9 mouse cellular contexts compared by ENCODE assay signal in the genomic region with DNA sequence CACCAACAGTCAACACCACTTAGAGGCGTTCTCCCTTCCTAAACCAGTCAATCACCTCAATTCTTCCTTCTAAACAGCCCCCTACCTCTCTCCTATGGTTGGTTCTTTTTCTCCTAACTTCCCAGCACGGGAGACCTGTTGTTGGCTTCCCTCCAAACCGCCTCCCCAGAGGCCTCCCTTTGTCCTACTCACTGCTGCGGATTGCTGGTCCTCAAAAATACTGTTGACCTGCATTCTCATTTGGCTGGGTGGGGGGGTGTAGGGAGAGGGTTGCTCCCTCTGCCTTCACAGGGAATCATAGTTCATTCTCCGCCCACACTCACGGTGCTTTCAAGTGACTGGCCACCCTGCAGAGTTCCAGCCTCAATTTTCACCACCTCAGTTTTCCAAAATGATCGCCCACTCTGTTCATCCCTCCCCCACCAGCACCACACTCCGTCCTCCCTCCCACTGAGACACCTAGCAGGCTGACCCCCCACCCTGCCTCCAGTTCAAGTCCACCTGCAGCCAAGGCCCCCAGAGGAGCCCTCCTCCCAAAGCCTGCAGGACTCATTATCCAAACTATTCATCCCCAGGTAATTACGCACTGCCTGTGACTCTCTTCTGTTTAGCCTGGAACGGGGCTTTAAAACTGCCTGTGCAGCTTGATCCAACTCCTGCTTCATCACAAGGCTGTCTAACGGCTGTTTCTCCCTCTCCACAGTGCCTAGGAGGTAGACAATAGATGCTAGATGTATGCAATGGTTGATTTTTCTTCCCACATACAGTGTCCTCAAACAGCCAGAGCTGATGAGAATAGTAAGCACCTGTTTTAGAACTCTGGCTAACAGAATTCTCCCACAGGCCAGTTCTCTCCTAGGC. TPM values are rescaled to one million over a fixed set of nuclear protein-coding genes. Genes with fewer than 3 reads are reported as not detected.
DNase-seq lines count a peak whose midpoint lies in the region; ATAC-seq and TF ChIP-seq lines count a peak whose summit lies in the region.
"Had no signal": no experiment of that assay in that cellular context is flagged by ENCODE, and none has a peak within 500 bp of the region (broad histone marks: within the 10 kb centered on the region; RNA-seq: fewer than 3 reads in every experiment).

No protein-coding gene starts in this region.

- no peaks in the 10 kb centered on the region for H3K27me3 ChIP-seq in heart, postnatal 0 days (ENCODE audit: control insufficient read depth, insufficient read depth, low read length)
- H3K27me3 ChIP-seq in midbrain, embryonic 13.5 days: peaks cover 27% of the 10 kb centered on the region

- H3K9me3 ChIP-seq in heart, postnatal 0 days (replicated peaks; ENCODE audit: control insufficient read depth, low read length): no peaks in the 10 kb centered on the region
- H3K9me3 ChIP-seq in midbrain, embryonic 13.5 days: no peaks in the 10 kb centered on the region
- H3K9me3 ChIP-seq: megakaryocyte, embryonic 14.5 days had no signal

- peaks cover 51% of the 10 kb centered on the region for H3K4me1 ChIP-seq in heart, postnatal 0 days (ENCODE audit: control insufficient read depth, insufficient read depth)
- peaks cover 48% of the 10 kb centered on the region for H3K4me1 ChIP-seq in midbrain, embryonic 13.5 days (replicated peaks)

- peak overlapping the region; percentile 97 for H3K27ac ChIP-seq in heart, postnatal 0 days (ENCODE audit: low read depth)
- peak overlapping the region; percentile 30; the same call in 1 of the 2 replicates for H3K27ac ChIP-seq in midbrain, embryonic 13.5 days

- peak overlapping the region; percentile 70 for H3K9ac ChIP-seq in heart, postnatal 0 days (replicated peaks; ENCODE audit: low read depth, low read length)
- peak overlapping the region; percentile 75 for H3K9ac ChIP-seq in midbrain, embryonic 13.5 days (replicated peaks)

- no peak for TF ChIP-seq EP300 in heart, postnatal 0 days (IDR thresholded peaks at IDR 0.05; ENCODE audit: low read depth)

- H3K4me3 ChIP-seq in heart, postnatal 0 days (ENCODE audit: low read depth, low read length): peak overlapping the region; percentile 57
- peak overlapping the region; percentile 54 for H3K4me3 ChIP-seq in midbrain, embryonic 13.5 days (replicated peaks)

- ATAC-seq in heart, postnatal 0 days (ENCODE audit: insufficient read depth, low read depth): no peak
- ATAC-seq in midbrain, embryonic 13.5 days: no peak

- DNase-seq in right cerebral cortex, adult 18-20 months: peak; percentile 51
- no peak for DNase-seq in right cerebral cortex, postnatal 14 days
- peak; percentile 63 to 70 for DNase-seq in cerebellum, postnatal 25 days
- DNase-seq in heart, postnatal 0 days (ENCODE audit: low spot score): no peak
- peak; percentile 52 to 71 for DNase-seq in kidney, postnatal 36 days
- DNase-seq in thymus, postnatal 0 days (ENCODE audit: low spot score): no peak
- DNase-seq in urinary bladder, postnatal 4 days (ENCODE audit: low spot score in 2 of 2): no peak

- peak overlapping the region; percentile 80 for H3K4me2 ChIP-seq in heart, postnatal 0 days (ENCODE audit: low read depth, low read length)
- peak overlapping the region; percentile 85 for H3K4me2 ChIP-seq in midbrain, embryonic 13.5 days (replicated peaks)

- no peak for TF ChIP-seq CTCF in heart, postnatal 0 days (IDR thresholded peaks at IDR 0.05; ENCODE audit: low read depth)

- no peaks in the 10 kb centered on the region for H3K36me3 ChIP-seq in heart, postnatal 0 days (replicated peaks; ENCODE audit: control insufficient read depth, insufficient read depth, low read length)
- H3K36me3 ChIP-seq in midbrain, embryonic 13.5 days: no peaks in the 10 kb centered on the region

- WGBS in heart, postnatal 0 days: 30% methylated on average over 11 of the region's 11 CpGs
- 17% methylated on average over 11 of the region's 11 CpGs for WGBS in midbrain, embryonic 13.5 days

RNA-seq across cellular contexts. Expression of gene Atp23, which starts 26.2 kb away (rescaled TPM):
- 0.46 and 10.2 TPM in 2 replicates for total RNA-seq in heart, postnatal 0 days (2014; rRNA removed; ENCODE audit: low replicate concordance)
- polyA plus RNA-seq in heart, postnatal 0 days (2015; fragmentation: Nextera tagmentation; extraction: Ambion mirVana): 7.8 and 8.5 TPM in 2 replicates
- 9.1 and 9.2 TPM in 2 replicates for polyA plus RNA-seq in midbrain, embryonic 13.5 days (2015; fragmentation: Nextera tagmentation; extraction: Ambion mirVana)
- 15.8 and 17.5 TPM in 2 replicates for polyA plus RNA-seq in thymus, postnatal 0 days (2015; fragmentation: Nextera tagmentation; extraction: Ambion mirVana)

RNA-seq across cellular contexts. Expression of gene Ctdsp2, which starts 51.2 kb away (rescaled TPM):
- 137 and 155 TPM in 2 replicates for total RNA-seq in heart, postnatal 0 days (2014; rRNA removed; ENCODE audit: low replicate concordance)
- 26.4 and 27.4 TPM in 2 replicates for polyA plus RNA-seq in heart, postnatal 0 days (2015; fragmentation: Nextera tagmentation; extraction: Ambion mirVana)
- 18.7 and 23.6 TPM in 2 replicates for polyA plus RNA-seq in midbrain, embryonic 13.5 days (2015; fragmentation: Nextera tagmentation; extraction: Ambion mirVana)
- 30.3 and 34.3 TPM in 2 replicates for polyA plus RNA-seq in thymus, postnatal 0 days (2015; fragmentation: Nextera tagmentation; extraction: Ambion mirVana)

Comparison
In these comparisons a context has a peak if more than half of its experiments do, and no peak if none do; other contexts are left out.
1. DNase-seq: peak in right cerebral cortex, adult 18-20 months (single experiment), cerebellum, postnatal 25 days (2 of 2) and kidney, postnatal 36 days (2 of 2); none in right cerebral cortex, postnatal 14 days (single experiment), heart, postnatal 0 days (single experiment), thymus, postnatal 0 days (single experiment) and urinary bladder, postnatal 4 days (0 of 2).